Mouse (Mus musculus) adrenal gland, postnatal 36 days (tissue): ENCODE data around the gene Hipk2. TPM values are rescaled to one million over a fixed set of nuclear protein-coding genes. Genes with fewer than 3 reads are reported as not detected.

Source experiments
- total RNA-seq, 2 experiments: library from RNA; stranded (reverse); gene quantifications; 2 replicates each; pipeline ENCODE4 v1.2.3; 2021

The Hipk2 gene
- total RNA-seq, 2 experiments from 2014 or later, result 126 to 136 TPM

Other genes starting within 250 kb of the Hipk2 start
- 1 to 10 TPM; 3.2 to 4.3 TPM for gene Klrg2, start 238.9 kb downstream of the Hipk2 start, total RNA-seq
- gene Clec2l, start 213.1 kb downstream of the Hipk2 start, total RNA-seq, result 1 to 10 TPM in 1 of 2 experiments, under 1 TPM in 1; 0.99 to 4.1 TPM
- gene Tbxas1, start 761 bp downstream of the Hipk2 start, total RNA-seq, result 1 to 10 TPM; 5.6 to 9.5 TPM
- 10 to 100 TPM; 18.6 to 23.7 TPM for gene Parp12, start 242.2 kb upstream of the Hipk2 start, total RNA-seq